Mouse (Mus musculus) kidney, adult 11 months (tissue): ENCODE measurements at regions not wholly inside any gene's neighbourhood (a gene's known extent, or its start where the extent isn't known, plus 50 kb on each side); places are given as distances from the start of the nearest gene placed in this dataset.
"Not testable (repeated sequence)": the region's sequence is repeated elsewhere in the genome, so short reads cannot be mapped to it uniquely, and the experiment has no call there.

Source experiments
- DNase-seq: peaks from one replicate; pipeline ENCODE4 v3.0.0; 2022

- DNase-seq = not testable (repeated sequence)
Observed at GRCm38 (mm10) chr11:40159161-40159560, 535.8 kb downstream of the Mat2b start.

DNA sequence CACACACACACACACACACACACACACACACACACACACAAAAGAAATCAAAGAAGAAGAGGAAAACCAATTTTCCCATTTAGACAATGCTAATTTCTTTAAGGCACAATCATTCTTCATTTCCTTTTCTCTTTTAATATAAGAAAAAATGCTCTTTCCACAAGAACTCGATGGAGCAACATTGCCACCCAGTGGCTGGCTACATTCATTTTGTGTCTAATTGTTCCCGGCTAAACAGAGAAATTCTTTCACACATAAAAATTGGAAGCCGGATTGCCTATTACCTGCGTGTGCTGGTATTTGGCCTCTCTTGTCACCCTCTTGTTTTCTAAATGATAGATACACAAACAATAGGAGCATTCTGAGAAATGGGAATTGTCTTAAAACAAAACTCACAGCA, 545.7 kb downstream of the Mat2b start:
- DNase-seq = no peak

GRCm38 (mm10) chr11:40137803-40138202, 557.2 kb downstream of the Mat2b start:
- DNase-seq = no peak

DNA sequence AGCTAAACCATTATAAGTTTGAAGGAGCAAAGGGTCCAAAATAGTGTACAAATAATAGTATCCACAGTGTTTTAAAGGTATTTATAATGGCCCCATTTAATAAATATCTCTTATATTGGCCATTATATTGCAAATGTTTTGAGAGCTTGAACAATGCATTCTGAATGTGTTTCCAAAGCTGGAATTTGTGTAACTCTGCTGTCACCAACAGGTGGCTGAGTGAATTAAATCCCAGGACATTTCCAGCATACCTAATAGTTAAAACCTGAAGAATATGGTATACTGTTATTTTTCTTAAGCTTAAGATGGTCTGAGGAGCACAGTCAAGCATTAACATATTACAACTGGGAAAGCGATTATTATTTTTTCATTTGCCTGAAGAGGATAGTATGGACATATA, 592.4 kb downstream of the Mat2b start:
- no peak for DNase-seq

DNA sequence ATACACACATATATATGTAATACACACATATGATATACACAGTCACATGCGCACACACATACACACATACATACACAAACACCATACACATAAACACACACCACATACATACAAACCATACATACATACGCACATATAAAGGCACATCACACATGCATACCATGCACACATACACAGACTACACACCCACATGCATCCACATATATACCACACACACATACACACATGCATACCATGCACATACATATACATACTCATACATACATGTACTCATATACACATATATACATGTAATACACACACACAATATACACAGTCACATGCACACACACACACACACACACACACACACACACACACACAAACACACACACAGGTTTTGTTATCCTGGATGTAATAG, 620.7 kb downstream of the Mat2b start:
- no peak for DNase-seq

- DNase-seq = no peak
Observed at GRCm38 (mm10) chr11:40050503-40050902, 644.5 kb downstream of the Mat2b start.

DNA sequence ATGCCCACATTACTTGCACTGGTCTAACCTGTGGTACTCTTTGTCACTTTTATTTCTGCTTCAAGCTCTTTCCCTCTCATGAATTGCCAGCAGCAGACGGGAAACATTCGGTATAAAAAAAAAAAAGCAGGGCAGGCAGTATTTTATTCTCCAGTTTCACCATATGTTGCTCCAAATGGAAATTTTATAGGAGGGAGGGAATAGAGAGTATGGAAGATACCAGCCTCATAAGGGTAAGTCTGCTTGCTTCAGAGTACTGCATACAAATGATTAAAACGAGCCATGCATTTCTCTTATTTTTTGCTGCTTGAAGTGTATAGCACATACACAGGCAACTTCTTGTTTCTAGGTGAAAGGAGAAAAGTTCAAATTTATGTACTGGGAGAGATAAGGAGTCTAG, 667.5 kb downstream of the Mat2b start:
- no peak for DNase-seq

DNA sequence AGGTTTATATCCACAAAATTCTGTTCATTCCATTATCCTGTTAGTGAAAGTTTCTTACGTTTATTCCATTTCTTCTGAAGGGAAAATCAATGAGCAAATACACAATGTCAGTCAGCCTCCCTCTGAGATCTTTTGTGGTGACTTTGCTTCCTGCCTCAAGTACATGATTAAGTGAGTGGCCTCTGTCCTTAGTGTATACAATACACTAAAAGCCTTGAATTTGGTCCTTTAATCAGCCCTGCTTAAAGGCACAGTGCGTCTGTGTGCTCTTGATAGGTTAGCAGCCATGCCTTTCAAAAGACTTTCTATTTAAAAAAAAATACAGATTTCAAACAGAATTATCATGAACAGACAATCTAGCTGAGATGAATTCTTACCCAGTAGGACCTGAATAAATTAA, 695.5 kb downstream of the Mat2b start:
- DNase-seq = no peak

DNA sequence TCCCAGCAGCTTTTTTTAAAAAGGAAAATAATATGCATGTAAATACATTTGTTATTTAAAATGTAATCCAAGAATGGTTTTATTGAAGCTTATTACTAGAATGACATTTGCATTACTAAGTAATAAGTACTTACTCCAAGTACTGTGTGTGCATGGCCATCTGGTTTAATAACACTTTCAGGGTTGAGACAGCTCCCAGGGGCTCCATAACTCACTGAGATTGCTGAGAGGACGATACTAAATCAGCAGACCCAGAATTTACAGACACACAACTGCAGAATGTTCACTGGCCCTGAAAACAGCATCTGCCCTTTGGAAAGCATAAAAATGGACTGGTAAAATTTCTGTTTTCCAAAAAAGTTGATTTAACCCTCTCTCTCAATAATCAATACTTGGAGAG, 696.4 kb downstream of the Mat2b start:
- DNase-seq = no peak

DNA sequence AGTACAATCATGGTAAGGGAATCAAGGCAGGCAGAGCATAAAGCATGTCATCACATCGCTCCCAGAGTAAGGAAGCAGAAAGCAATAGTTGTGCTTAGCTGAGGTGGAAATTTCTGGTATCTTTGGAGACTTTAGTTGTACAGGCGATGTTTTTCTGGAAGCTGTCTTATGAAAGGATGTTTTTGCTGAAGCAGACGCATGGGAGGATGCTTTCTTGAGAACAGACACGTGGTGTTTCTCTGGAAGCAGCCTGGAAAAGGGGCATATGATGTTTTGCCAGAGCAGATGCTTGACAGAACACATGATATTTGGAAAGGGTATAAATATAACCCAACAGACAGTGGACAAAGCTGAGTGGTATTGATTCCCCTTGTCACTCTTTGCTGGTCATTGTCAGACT, 722.4 kb downstream of the Mat2b start:
- DNase-seq = no peak

DNA sequence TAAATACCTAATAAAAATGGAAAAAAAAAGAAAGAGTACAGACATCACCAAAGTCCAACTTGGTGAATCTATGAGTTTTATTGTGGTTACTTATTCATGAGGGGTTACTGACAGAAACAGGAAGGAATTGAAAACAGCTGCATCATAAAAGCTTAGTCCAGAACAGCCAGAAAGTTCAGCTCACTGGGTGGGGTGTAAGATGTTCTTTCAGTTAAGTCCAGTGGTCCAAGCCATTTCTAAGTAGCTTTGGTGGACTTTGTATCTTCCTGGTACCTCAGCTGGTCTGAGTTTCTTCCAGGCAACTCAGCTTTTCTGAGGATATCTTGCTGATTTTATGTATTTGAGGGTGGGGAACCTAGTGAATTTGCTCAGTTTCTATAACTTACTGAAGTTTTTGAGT, 731.3 kb downstream of the Mat2b start:
- no peak for DNase-seq

- no peak for DNase-seq
Observed at GRCm38 (mm10) chr11:39954426-39954825, 740.6 kb downstream of the Mat2b start.

GRCm38 (mm10) chr11:39944196-39944595, 750.8 kb downstream of the Mat2b start:
- no peak for DNase-seq

DNA sequence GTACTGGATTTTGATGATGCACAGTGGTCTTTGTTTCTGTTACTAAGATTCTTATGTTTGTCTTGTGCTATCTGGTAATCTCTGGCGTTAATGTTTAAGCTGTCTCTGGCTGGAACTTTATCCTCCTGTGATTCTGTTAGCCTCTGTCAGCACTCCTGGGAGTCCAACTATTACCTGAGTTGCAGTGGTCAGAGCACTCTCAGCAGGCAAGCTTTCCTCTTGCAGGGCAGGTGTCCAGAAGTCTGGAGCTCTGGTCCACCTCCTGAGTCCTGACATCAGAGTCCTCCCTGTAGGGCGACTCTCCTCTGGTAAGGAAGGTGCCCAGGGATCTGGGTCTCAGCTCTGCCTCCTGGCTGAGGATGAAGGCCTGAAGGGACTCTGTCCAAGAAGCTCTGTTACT, 760.8 kb downstream of the Mat2b start:
- peak; percentile 48 for DNase-seq

DNA sequence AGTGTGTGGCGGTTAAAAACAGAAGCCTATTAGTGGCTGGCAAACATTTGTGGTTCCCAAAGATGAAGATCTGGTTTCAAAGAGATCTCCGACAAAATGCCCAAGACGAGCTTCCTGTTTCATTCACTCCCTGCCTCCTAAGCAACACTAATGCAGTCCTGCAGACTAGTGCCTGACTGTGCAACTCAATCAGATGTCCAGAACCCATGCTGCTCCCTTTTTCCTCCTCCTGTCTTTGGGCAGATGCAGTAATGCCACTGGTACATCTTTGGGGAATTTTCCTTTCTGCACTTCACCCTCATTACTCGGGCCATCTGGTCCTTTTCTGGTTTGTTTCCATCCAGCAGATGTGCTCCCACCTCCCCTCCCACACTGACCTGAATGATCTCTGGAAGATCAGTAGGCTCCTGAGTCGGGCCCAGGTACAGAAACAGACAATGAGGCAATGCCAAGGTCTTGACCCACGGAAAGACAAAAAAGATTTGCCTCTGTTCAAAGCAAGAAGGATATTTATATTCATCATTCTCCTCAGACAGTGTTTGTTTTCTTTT, 771.0 kb downstream of the Mat2b start:
- no peak for DNase-seq

DNA sequence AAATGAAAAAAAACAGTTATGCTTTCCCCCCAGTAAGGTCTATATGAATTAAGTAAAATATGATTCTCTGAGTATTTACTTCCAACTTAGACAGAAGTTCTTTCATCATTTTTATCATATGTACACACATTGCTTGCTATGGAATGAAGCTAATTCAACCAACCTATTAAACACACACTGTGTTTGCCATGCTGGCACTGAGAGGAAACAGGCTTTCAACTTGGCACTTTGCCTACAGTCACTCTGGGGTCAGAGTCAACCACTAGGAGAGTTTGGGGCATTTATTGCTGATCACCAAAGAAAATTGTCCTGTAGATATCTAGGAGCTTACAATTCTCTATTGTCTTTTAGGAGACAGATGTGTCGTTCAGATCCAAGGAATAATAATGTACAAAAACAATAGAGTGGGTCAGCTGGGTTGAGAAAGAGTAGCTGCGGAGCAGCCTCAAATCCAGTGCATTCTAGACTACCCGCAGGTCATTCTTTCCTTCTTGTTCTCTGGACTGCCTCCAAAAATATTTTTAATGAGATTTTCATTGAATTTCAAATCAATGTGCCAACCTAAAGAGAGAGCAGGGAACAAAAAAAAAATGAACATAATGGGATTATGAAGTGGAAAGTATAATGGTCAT, 777.2 kb downstream of the Mat2b start:
- DNase-seq = no peak

DNA sequence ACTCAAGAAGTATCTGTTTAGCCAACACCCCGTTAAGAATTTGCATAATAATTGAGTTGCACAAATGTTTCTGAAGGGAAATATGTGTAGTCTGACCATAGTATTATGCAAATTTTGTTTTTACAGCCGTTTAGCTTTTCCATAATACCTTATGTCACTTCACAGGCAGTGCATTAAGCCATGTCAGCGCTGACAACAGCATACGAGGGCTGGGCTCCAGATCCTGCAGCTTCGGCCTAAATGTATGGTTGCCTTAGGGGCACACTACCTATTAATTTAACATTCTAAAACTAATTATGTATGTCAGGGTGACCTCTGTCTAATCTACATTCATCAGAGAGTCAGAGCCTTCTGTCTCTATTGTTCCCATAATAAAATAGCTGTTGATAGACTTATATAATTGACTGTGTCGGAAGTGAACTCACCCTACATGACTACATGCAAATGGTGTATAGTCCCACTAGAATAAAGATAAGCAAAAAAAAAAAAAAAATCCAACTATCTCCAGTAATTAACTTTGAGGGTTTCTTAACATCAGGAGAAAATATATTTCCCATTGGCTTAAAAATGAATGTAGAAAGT, 795.3 kb downstream of the Mat2b start:
- DNase-seq = no peak

- DNase-seq = no peak
Observed at GRCm38 (mm10) chr11:39883305-39883704, 811.7 kb downstream of the Mat2b start.

DNA sequence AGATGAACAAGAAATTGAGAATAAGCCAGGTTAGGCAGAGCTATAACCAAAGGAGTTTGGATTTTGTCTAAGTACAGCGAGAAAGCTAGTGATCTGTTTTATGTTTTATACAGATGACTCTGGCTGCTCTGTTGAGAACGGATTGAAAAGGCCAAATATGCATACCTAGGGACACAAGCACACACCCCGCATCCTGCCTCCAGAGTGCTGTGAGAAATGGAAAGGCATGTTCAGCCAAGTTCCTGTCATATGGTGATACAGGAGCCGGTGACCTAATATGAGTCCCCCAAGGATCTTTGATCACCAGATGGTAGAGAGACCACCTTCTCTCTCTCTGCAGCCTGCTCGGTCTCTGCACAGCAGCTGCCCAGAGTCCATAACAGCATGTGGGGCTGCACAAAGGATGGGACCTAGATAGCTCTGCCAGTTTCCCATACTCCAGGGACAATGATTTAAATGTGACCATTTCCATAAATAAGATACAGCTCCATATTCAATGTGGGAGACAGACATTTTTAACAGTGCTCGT, 826.5 kb downstream of the Mat2b start:
- DNase-seq = no peak
